Mouse (Mus musculus) embryo, embryonic 10.5 days (tissue): Measurements from ENCODE around the gene Slamf1.

Experiments used
- DNase-seq: peaks from one replicate; pipeline ENCODE4 v3.0.0-alpha.2; 2015; ENCODE audit warnings: low spot score

Slamf1 gene

DNA sequence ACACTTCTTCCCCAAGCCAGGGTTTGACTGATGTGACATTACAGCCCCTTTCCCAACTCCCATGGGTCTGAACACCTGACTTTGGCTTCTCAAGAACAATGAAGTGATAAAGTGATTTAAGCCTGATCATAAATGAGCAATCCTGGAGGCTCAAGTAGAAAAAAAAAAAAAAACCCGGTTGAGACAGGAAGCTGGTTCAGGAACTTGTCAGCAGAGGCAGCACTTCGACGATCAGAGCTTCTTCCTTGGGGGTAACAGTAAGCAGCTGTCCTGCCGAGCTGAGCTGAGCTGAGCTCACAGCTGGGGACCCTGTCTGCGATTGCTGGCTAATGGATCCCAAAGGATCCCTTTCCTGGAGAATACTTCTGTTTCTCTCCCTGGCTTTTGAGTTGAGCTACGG is at the start of gene Slamf1:
TSS of gene Slamf1 (plus strand) at position 230 of the 400 bp plus-strand sequence.
- no peak for DNase-seq

DNA sequence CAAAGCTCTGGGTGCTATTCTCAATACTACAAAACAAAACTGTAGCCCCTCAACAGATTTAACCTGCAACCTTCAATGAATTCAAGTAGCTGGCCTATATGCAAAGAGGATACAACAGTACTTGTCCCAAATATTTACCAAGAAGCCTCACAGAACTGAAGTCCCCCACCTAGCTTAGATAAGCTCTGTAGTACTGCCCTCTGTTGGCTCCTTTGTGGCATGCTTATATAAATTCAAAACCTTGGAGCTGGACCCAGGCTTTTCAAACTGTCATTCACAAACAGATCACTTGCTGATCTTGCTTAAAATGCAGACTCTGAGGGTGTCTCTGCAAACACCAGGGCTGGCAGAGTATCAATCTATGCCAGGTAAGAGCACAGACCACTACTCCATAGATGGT is 35.7 kb upstream of the Slamf1 start:
- no peak for DNase-seq

DNA sequence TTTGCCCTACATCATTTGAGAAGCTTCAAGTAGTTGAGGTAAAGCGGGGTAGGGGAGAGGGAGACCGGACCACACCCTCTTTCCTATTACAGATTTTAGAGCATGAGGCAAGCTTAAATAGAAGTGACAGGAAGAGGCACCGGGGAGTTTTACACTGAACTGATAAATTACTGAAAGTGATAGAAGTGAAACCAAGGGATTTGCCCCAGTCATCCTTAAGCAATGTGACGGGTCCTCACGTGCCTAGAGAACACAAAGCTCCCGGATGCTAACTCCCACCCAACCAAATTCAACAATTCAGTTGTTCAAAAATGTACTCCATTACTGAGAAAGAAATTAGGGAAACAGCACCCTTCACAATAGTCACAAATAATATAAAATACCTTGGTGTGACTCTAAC is 32.0 kb upstream of the Slamf1 start:
- DNase-seq, result no peak

DNA sequence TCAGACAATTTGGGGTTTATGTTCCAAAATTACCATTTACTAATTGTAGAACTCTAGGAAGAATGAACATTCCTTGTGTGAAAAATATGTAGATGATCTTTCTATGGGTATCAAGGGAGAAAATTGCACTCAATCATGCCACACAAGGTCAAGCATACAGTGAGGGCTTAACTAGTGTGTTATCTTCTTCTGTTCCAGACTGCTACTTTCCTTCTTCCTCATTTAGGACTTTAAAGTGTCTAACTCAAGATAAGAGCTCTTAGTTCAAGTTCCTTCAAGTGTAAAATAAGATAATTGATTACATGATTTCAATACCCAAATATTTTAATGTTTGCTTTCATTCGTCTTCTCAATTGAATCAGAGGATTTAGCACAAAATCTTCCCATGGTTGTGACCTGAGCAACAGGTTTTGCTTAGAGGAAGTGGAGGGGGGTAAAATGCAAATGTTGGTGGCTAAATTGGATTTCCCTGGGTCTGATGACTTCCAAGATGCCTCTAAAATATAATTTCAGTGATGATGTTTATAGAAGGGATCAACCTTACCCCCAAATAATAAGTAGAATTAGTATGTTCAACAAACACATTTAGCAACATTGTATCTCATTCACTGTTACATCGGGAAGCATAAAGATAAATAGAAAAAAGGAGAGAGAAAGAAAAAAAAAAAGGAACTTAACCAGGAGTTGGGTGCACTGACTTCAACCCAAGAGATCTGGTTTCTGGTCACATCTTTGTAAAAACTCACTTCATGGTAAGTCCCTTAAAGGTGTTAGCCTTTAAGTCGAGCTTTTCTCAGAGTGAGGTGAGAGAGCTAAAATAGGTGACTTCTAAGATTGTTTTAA is 18.6 kb upstream of the Slamf1 start:
- DNase-seq, result no peak

DNA sequence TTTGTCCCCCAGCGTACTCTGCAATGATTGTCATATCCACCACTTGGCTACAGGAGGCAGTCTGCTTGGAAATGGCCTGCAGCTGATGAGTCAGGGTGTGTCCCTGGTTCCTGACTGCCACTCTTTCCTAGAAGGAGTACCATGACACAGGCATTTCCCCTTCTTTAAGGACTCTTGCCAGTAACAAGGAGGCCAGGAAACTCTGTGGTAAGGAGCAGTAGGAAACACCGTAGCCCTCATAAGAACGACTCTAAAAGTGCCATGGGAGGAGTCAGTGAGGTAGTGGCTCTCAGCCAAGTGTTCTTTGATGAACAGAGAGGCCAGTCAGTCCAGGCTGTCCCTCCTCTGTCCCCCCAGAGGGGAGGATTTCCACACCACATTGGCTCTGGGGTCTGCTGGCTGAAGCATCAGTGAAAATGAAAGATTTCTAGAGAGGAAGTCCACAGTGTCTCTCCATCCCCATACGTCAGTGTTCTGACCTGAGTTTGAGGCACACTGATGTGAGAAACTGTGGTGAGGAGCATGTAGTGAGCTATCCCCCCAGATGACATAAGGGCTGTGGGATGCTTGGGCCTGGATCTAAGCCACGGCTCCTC is 5.0 kb upstream of the Slamf1 start:
- no peak for DNase-seq

DNA sequence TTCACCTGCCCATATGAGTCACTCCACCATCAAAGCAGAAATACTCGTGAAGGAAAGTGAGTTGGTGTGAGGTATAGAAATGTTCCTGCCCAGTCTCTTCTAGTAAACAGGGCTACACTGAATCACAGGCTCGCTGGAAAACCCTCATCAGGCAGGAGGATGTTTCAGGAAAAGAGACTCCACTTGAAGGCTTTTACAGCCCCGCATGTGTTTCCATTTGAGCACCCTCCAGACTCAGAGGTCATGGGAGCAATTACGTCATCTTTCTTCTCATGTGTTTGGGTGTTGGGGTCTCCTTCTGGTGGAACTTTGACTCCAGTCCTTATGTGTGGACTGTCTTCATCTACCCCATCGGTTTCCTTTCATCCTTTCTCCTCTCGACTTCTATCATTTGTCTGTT is 4.1 kb downstream of the Slamf1 start:
- DNase-seq, result no peak

DNA sequence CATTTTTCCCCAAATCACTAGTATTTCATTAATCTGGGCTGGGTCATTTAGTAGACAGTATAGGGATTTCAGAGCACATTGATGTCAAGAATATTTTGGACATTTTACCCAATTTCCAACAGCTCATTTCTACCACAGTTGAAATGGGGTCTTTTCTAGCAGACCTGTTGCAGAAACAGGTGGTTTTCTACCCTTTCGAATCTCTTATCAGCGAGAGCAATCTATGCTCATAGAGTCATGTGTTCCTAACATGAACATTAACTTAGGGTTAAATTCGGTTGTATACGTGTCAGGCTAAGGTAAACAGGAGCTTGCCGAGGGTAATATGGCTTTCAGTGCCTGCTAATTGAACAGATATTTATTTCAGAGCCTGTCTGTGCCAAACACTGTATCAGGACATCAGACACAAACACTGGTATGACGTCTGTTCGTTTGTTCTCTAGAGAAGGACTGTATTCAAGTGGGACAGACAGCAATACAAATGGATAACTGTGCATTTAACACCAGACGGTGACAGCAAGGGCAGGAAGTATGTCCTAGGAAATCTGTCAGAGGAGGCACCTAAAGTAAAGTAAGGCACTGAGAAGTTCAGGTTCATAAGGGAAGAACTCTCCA is 5.3 kb downstream of the Slamf1 start:
- no peak for DNase-seq

DNA sequence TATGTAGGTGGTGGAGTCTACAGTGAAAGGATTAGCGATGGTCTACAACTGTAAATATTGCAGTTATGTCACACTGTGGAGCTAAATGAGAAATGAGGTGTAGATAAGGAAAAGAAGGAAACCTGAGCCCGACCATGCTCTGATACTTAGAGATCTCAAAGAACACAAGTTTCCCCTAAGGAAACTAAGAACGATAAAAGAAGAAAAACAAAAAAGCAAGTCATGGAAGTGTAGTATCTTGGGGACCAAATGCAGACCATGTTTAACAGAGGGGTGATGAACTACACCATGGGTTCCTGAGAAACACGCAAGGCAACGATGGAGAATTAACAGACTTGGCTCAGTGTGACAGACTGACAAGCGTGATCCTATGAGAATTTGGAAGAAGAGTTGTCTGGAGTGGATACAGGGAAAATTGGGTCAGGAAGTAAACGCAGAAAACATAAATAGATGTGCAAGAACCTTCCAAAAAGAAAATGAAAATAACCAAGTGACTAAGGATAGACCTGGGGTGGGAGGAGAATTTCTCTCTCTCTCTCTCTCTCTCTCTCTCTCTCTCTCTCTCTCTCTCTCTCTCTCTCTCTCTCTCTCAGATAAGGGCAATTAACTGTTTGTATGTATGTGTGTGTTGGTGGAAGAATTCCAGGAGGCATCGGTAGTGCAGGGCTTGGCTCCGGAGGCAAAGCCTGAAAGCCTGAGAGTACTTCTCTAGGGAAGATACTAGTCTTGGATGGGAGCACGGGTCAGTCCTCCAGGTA is 6.5 kb downstream of the Slamf1 start:
- DNase-seq, result no peak

DNA sequence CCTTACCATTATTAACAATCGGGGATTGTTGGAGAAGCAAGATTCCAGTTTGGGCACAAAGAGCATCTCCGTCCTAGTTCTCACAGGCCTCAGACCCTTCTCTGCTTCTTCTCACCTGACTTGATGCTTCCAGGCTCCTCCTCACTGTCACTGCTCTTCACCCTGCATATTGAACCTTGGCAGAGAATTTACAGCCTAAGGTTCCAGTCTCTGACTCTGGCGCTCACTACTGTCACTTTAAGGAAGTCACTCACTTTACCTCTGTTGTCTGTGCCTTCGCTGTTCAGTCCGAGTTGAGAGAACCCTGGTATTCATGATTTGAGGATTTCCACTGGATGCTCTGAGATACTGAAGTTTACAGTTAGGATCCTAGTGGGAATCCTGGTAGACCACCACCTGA is 7.3 kb downstream of the Slamf1 start:
- no peak for DNase-seq

DNA sequence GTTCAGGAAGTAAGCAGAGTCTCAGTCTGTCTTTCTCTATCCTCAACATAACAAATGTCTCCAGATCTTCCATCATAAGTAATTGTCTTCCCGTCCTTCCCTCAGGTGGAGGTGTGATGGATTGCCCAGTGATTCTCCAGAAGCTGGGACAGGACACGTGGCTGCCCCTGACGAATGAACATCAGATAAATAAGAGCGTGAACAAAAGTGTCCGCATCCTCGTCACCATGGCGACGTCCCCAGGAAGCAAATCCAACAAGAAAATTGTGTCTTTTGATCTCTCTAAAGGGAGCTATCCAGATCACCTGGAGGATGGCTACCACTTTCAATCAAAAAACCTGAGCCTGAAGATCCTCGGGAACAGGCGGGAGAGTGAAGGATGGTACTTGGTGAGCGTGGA is 7.8 kb downstream of the Slamf1 start:
- no peak for DNase-seq

DNA sequence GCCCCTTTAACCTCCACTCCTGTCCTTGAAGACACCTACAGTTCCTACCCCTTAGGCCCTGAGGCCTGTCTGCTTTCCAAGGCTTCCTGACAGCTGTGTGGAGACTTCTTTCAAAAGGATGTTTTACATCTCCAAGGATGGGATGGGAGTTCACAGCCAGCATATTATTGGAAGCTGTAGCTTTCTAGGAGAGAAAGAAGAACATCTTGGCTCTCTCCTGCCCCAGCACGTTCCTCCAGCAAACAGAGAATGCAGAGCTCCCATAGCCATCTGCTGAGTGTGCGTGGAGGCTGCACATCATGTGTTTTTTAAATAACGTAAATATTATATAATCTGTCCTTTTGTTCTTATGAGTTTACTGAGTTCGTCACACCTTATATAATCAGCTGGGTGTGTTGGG is 8.9 kb downstream of the Slamf1 start:
- no peak for DNase-seq

DNA sequence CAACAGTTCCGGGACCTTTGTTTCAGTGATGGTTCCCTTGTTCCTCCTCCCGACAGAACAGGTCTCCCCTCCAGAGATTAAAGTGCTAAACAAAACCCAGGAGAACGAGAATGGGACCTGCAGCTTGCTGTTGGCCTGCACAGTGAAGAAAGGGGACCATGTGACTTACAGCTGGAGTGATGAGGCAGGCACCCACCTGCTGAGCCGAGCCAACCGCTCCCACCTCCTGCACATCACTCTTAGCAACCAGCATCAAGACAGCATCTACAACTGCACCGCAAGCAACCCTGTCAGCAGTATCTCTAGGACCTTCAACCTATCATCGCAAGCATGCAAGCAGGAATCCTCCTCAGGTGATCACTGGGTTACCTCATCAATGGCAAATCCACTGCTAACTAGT is 10.1 kb downstream of the Slamf1 start:
- DNase-seq, result no peak

DNA sequence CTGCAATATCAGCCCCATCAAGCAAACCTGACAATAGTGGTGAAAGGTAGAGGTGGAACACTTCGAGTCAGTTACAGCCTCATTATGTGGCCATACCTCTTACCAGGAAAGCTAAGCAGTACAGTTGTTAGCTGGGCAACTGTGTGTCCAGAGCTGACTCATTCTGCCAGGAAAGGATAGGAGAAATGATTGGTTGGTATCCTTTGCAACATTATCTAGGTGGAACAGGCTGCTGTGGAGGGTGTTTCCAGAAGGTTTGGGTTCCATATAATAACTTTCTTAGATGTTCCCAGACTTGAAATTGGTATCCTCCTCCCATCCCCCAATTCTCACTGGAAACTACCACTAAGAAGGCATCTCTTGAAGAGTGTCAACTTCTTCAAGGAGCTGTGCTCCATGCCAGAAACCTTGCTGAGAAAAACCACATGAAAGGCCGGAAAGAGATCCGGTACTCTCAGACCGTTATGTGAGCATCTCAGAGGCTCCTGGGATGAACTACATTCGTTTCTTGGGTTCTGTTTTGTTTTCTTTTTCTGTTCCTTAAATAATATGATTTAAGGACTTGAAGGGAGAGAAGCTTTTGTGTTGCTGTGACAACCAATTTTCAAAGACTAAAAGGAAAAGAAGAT is 15.5 kb downstream of the Slamf1 start:
- DNase-seq, result no peak

DNA sequence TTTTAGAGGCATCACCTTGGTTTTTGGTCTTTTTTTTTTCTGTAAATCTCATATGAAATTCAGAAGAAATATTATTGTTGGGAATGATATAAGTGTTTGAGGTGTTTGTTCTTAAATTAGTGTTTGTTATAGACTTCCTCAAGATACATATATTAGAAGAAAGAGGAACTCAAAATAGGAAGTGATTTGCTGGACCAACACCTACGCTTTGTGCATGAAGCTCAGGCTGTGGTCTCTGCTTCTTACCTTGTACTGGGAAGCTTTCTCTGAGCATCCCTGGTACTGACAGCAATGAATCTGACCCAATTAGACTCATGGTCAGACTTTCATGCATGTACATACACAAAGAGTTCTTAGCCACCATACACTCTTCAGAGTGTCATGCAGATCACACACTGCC is 18.9 kb downstream of the Slamf1 start:
- no peak for DNase-seq

DNA sequence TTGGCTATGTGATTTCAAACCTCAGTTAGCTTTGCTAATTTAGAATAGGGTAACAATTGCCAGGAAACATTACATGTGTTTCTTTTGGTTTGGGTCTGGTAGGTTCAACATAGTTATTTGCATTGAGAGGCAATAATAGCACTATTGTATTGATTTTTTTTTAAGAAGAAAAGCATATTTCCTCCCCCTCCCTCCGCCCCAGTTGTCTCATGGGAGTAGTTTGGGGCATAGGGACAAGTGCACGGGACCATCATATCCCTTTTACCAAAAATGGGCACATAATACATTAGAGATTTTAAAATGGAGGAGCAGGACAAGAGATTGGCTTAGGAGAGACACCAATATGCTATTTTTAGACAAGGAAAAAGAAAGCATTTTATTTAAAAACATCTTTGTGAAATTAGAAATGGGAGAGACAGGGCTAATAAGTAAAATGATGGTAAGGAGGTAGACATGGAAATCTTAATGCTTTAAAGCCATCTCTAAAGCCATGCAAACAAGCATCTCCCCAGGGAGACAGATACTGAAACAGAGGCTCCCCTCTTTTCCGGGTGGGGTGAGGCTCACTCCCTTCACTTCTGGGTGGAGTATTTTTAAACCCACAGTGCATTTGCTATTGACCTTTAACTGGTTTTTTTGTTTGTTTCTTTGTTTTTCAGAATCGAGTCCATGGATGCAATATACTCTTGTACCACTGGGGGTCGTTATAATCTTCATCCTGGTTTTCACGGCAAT is 20.5 kb downstream of the Slamf1 start:
- DNase-seq, result no peak

DNA sequence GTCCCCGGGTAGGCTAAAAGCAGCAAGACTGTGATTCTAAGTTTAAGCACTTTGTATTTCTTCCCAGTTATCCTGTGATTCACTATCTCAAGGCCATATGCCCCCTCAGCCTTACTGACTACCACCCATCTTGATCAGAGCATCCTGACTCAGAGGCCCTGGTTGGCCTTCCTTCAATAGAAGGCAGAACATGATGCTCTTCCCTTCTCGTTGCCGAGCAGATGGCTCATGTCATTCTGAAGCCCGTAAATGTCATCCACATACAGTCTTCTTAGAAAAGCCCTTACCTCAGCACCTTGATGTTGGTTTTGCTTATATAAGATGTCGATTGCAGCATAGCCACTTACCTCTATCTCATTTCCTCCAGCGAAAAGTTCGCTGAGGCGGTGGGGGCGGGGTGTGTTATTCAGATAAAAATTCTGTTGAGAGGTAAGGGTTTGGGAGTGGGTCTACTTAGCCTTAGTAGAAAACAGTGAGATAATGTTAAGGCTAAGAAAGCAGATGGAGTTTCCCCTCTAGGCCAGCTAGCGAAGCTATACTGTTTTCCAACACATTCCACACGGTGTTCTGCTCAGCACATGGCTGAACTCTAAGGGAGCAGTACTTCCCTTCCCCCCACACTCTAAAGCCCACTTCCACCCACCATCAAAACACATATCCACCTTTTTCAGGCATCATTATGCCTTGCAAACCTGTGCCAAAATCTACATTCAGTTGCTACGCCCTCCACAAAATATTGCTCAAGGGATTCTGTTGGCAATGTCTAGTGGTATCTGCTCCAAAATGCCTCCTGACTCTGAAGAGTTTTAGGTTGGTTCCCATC is 21.7 kb downstream of the Slamf1 start:
- no peak for DNase-seq

DNA sequence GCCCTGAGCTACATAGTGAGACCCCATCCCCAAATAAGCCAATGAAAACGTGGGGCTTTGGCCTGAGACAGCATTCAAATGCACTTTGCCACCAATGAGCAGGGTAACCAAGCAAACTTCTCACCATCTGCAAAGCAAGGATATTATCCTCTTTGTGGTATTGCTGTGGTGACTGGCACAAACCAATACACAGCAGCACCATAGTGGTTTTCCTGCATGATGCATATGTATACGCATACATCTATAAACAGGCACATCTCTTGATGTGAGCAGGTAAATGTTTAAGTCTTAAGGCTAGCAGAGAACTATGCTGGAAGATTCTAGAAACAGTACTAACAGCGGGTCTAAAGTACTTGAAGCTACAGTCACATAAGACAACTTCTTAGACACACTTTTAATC is 22.5 kb downstream of the Slamf1 start:
- DNase-seq, result no peak

DNA sequence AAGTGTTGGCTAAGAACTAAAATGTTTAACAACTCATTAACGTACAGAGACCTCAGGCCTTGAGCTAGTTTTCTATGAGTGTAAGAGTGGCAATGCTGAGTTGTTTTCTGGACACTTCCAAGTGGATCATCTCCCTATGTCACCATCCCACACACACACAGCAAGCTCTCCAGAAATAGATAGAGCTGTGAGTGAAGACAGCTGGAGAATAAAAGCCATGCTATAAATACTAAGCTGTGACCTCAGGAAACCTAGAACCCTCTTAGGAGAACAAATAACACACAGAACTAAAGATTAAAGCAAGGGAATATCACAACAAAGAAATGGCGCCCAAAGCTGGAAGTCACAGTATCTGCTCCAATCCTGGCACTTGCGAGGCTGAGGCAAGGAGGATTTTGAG is 24.6 kb downstream of the Slamf1 start:
- DNase-seq, result no peak

DNA sequence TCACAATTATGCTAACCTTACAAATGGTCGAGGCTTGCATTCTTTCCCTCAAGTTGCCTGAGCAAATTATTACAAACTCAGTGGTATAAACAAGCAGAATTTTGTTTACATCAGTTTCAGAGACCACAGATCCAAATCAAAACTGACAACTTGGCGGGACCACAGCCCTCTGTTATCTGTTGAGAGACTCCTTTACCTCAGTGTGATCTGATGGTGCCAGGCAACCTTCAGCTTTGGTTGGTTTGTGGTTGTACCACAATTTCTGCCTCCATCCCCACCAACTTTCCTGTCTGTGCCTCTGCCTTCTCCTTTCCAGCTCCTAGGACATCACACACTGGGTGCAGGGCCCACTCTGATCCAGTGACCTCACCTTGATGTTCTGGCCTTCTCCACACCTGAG is 29.3 kb downstream of the Slamf1 start:
- DNase-seq, result no peak

DNA sequence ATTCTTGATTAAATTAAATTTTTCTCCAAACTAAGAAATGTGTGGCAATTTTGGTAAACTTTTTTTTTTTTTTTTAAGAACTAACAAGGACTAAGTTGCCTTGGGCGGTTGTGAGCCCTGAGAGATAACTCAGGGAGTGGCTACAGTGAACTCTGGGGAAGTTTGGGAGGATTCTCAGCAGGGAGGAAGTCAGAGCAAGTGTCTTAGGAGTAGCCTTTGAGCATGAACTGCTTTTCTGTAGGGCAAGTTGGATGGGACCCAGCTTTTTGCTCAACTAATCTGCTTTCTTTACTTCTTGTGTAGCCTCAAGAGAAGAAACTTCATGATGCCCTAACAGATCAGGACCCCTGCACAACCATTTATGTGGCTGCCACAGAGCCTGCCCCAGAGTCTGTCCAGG is 30.9 kb downstream of the Slamf1 start:
- DNase-seq, result no peak

DNA sequence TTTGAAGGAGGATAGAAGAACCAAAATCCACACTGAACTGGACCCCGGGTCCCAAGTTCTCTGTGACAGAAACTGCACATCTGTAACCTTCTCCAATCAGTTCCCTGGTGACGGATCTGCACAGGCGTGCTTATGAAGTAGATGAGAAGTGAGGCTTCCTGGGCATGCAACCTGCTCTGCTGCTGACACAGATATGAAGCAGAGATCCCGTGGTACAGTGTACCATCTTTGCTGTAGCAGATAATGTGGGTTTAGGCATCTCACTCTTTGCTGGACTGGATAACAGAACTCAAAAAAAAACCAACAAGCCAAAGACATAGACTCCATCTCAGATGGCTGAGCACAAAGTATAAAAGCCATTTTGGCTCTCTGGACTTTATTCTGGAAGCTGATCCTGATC is 32.7 kb downstream of the Slamf1 start:
- DNase-seq, result no peak
